Mouse (Mus musculus) kidney, postnatal 4 days (tissue): ENCODE results near the gene Dnal4.

Experiments used
- DNase-seq, 2 experiments: peaks; one replicate each; pipeline ENCODE4 v3.0.0; 2021; ENCODE audit warnings: mixed read lengths in 2 of 2

The Dnal4 gene

GRCm38 (mm10) chr15:79798591-79798990 is 20.9 kb upstream of the Dnal4 start:
- DNase-seq = no peak

DNA sequence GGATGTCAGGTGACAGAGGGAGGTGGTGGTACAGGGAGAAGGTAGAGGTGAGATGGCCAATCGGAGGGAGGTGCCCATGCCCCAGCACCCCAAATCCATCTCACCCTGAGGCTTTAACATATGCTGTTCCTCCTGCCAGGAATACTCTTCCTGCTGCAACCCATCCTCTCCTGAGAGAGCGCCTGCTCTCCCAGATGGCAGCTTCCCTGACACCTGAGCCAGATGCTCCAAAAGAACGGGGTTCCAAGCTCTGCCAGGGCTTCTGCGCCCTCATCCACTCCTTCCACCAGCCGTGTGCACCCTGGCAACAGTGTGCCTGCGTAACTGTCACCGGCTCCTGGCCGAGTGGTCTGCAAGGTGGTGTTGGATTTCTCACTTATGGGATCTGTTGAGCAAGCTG is 20.0 kb upstream of the Dnal4 start:
- DNase-seq = no peak

DNA sequence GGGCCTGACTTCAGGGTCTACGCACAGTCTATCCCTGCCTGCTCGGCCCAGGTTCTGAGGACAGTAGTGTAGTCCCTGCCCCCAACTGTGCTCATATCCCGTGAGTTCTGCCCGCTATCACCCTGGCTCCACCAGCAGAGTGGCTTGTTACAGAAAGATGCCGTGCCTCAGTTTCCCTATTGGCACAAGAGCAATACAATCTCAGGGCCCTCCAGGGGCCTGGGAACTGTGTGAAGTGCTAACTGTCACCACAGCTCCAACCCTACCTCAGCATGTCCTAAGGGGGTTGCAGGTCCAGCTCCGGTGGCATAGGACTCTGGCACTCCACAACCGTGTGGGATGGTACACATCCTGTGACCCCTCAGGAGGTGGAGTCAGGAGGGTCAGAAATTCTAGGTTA is 19.4 kb upstream of the Dnal4 start:
- DNase-seq = no peak

- no peak for DNase-seq
These were observed 18.6 kb upstream of the Dnal4 start for GRCm38 (mm10) chr15:79796256-79796655.

GRCm38 (mm10) chr15:79794173-79794572 is 16.5 kb upstream of the Dnal4 start:
- DNase-seq = peak; percentile 66 to 71

DNA sequence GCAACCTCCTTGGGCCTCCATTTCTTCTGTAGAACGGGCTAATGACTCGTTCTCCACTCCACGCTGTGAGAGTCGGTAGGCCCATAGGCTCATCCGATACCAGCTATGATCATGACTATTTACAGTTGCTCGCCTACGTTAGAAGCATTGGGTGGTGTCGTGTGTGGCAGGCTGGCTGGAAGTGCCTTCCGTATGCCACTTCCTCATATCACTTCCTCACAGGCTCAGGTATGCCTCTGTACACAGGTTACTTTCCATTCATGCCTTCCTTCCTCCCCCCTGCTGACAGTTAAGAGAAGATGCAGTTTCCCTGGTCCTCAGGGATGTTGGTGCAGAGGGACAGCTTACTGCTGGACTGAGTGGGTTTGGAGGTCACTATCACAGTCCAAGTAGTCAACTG is 15.4 kb upstream of the Dnal4 start:
- no peak for DNase-seq

- DNase-seq = peak; percentile 38 to 43
These were observed 14.8 kb upstream of the Dnal4 start for GRCm38 (mm10) chr15:79792455-79792854.

DNA sequence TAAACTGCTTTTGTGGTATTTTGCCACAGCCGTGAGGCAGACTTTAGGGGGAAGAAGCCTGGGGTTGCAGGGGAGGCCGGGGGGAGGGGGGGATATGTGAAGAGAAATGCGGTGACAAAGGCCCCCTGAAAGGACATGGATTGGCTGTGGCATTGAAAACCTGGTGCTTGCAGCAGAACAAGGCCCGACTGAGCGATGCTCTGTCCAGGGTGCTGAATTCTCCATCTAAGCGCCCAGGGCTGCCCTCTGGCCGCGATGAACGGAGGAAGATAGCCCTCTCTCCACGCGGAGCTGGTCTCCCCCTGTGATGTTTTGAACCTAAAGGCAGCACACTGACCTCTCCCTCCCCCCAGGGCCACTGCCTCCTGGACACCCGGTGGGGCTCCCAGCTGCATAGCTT is 13.9 kb upstream of the Dnal4 start:
- peak; percentile 88 for DNase-seq

- no peak for DNase-seq
These were observed 13.3 kb upstream of the Dnal4 start for GRCm38 (mm10) chr15:79790905-79791304.

DNA sequence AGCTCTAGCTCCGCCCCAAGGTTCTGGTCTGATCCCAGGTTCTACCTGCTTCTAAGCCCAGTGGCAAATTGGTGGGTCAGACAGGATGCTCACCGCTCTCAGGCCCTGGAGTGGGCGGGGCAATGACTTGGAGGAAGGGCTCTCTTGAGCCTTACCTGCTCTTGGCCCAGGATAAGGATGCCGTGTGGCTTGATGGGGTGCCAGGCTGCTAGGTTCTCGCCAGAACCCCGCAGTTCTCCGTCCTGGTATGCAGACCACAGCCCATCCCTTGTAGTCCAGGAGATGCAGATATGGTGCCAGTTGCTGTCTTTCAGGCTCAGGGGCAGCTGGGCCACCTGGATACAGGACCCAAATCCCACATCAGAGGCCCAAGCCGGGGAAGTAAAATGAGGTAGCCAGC is 12.5 kb upstream of the Dnal4 start:
- no peak for DNase-seq

GRCm38 (mm10) chr15:79787815-79788214 is 10.2 kb upstream of the Dnal4 start:
- no peak for DNase-seq

GRCm38 (mm10) chr15:79785056-79785455 is 7.4 kb upstream of the Dnal4 start:
- DNase-seq = no peak

- no peak for DNase-seq
These were observed 2.0 kb downstream of the Dnal4 start for GRCm38 (mm10) chr15:79775662-79776061.

- peak; percentile 98 for DNase-seq
These were observed 3.3 kb downstream of the Dnal4 start for GRCm38 (mm10) chr15:79774117-79775027.

- no peak for DNase-seq
These were observed 6.9 kb downstream of the Dnal4 start for GRCm38 (mm10) chr15:79770629-79771240.

DNA sequence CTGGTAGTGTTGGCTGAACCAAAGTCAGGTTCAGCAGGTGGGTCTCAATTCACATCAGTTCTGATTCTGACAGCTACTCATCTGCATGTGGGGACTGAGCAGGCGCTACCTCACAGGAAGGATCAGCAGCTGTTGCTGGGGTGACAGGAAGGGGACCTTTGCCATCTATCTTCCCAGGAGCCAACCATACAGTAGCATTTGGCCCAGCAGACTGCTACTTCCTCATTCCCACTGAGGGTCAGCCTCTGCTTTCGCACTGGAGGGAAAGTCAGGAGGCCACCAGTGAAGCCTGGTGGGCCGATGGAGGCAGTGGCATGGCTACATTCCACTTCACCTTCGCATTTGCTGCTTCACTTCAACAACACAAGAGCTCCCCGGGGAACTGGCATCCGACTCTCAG is 9.3 kb downstream of the Dnal4 start:
- DNase-seq = no peak

DNA sequence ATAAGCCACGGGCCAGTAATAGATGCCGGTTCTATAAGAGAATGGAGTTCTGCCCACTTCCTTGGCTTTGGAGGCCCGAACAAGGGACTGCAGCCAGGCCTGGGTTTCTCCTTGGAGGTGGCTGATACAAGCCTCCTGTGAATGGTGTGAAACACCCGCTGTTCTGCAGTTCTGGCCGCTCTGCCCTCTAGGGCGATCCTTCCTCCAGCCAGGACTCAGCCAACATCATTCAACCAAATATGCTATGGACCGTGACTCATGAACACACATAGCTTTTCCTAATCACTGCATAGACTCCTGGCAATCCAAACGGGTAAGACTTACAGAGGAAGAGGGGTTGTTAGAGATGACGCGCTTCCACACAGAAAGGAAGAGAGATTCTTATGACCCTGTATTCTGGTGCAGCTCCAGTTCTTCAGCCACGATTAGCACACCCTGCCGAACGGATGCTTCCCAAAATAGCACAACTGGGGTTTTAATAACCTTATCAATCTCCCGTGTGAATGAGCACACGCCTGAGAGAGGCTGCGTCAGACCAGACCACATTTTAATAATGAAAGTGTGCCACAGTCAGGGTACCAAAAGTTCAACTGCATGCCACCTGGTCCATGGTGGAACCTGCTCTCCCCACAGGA is 10.2 kb downstream of the Dnal4 start:
- DNase-seq = no peak

DNA sequence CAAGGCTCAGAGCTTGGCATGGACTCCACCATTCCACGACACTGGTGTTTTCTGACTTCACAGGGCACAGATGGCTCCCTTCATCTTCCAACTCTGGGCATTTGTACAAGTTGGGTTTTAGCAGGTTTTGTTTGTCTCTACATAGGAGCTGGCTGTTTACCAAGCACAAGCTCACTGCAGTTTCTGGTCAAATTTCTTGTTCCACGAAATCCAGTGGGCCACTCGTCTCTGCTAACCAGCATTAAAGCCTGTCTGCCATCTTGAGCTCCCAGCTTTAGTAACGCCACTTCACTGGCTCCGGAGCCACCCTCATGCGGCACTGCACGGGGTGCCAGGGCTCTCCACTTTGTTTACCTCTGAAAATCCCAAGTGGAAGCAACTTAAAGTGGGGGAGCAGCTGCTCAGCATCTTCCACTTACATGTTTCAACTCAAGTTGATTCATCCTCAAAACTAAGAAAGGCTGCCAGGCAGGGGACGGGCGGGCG is 11.0 kb downstream of the Dnal4 start:
- no peak for DNase-seq

DNA sequence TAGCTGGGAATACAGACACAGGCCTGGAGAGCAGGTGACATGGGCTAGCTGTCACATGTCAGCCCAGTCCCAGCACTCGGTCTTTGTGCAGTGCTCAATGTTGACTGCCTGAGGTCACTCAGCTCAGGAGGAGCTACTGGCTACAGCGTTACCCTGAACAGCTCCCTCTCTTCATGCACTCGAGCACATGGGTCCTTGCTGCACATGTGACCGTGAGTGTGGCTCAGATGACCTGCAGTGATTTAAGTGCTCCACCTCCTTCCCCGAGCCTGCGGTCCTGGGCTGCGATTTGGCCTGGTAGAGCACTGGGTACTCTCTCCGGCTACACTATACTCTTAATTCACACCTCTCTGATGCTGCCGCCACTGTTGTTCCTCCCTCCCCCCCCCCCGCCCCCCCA is 11.5 kb downstream of the Dnal4 start:
- DNase-seq = no peak

- DNase-seq = peak in 1 of 2 experiments; percentile 52
These were observed 12.3 kb downstream of the Dnal4 start for GRCm38 (mm10) chr15:79765361-79765760.

DNA sequence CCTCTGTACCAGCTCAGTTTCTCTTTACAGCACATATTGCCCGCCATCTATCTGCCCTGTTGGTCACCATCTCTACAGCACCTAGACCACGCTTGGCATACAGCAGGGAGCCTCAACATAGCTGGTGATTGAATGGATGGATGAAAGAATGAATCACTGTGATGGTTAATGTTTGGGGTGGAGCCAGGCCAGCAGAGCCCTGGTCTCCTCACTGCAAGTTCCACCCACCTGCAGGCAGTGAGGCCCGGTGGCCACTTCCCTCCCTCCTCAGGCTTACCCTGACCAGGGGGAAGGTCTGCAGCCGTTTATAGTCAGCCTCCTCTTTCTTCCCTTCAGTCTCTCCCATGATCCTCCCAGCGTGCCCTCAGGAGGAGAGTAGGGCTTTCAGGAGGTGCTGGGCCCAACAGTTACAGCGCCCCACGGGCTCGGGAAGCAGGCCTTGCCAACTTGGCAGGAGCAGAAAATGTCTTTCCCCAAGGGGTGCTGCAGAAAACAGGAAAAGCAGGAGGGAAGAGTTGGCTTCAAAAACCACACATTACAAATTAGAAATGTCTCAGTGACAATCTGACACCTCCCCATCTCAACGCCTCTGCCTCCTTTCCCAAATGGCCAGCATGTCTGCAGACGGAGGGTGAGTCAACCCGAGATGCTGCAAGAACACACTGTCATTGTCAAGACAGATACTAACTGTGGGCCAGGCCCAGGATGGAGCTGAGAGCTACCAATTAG is 12.9 kb downstream of the Dnal4 start:
- no peak for DNase-seq

- DNase-seq = no peak
These were observed 13.9 kb downstream of the Dnal4 start for GRCm38 (mm10) chr15:79763601-79764246.
